Mouse (Mus musculus) CH12.LX (cell line): Measurements from ENCODE around the gene Gm49342. TPM values are rescaled to one million over a fixed set of nuclear protein-coding genes. Genes with fewer than 3 reads are reported as not detected.
"Not testable (repeated sequence)": the region's sequence is repeated elsewhere in the genome, so short reads cannot be mapped to it uniquely, and the experiment has no call there.

Experiments used
- DNase-seq: peaks from one replicate; pipeline ENCODE4 v3.0.0-alpha.2; 2013; ENCODE audit errors: extremely low read depth
- H3K27ac ChIP-seq: 2 replicates; pipeline ENCODE4 v1.5.1; 2012; ENCODE audit warnings: low read depth, mild to moderate bottlenecking, control low read depth, moderate library complexity; ENCODE audit not compliant: insufficient read depth
- H3K27me3 ChIP-seq: replicated peaks from 2 replicates; pipeline ENCODE3; 2012; ENCODE audit warnings: inconsistent platforms
- H3K36me3 ChIP-seq, 2 experiments: replicated peaks in 1 of 2; 2 replicates each; pipeline versions ENCODE3 to v1.6.1; 2012; ENCODE audit warnings: inconsistent platforms in 1 of 2, low read length in 1 of 2, mild to moderate bottlenecking in 1 of 2, mixed read lengths in 1 of 2, moderate library complexity in 1 of 2; ENCODE audit not compliant: control insufficient read depth in 1 of 2, insufficient read depth in 1 of 2
- H3K4me1 ChIP-seq, 2 experiments: 2 replicates each; pipeline ENCODE4 v1.6.1; 2012; ENCODE audit warnings: inconsistent platforms in 1 of 2, moderate library complexity in 1 of 2; ENCODE audit not compliant: insufficient read depth in 2 of 2, control insufficient read depth in 1 of 2
- H3K4me2 ChIP-seq: 2 replicates; pipeline ENCODE4 v1.6.1; 2012; ENCODE audit warnings: low read depth, mild to moderate bottlenecking, control low read depth; ENCODE audit not compliant: poor library complexity, insufficient read depth, severe bottlenecking
- H3K4me3 ChIP-seq, 3 experiments: fragments of 150-350 bp in 1 of 3; sonication (generic) in 1 of 3; replicated peaks in 1 of 3; 2 replicates each; pipeline versions ENCODE3 to v1.5.1; 2011 to 2012; ENCODE audit warnings: low read depth in 2 of 3, low read length in 2 of 3, mild to moderate bottlenecking in 2 of 3, moderate library complexity in 2 of 3, control low read depth in 1 of 3, improper control_type of control experiment in 1 of 3, inconsistent platforms in 1 of 3, mixed read lengths in 1 of 3; ENCODE audit not compliant: poor library complexity in 1 of 3
- H3K79me2 ChIP-seq: replicated peaks from 2 replicates; pipeline ENCODE4 v1.6.1; 2012; ENCODE audit warnings: mild to moderate bottlenecking, moderate library complexity; ENCODE audit not compliant: control insufficient read depth, poor library complexity, insufficient read depth, severe bottlenecking; ENCODE audit errors: extremely low read depth
- H3K9ac ChIP-seq: 2 replicates; pipeline ENCODE4 v1.6.1; 2012; ENCODE audit warnings: low read depth, mild to moderate bottlenecking, control low read depth, moderate library complexity; ENCODE audit not compliant: insufficient read depth
- H3K9me3 ChIP-seq: replicated peaks from 2 replicates; pipeline ENCODE3; 2012; ENCODE audit warnings: low read length, inconsistent platforms, mixed read lengths
- CHD1 ChIP-seq: IDR thresholded peaks from 2 replicates; pipeline ENCODE4 v1.6.1; 2012; ENCODE audit warnings: low read depth, low read length, improper control_type of control experiment, inconsistent platforms
- CTCF ChIP-seq, 2 experiments: IDR thresholded peaks in 1 of 2; conservative IDR thresholded peaks in 1 of 2; 2 replicates each; pipeline ENCODE4 v1.5.1; 2011 to 2012; ENCODE audit warnings: low read depth in 2 of 2, low read length in 2 of 2, improper control_type of control experiment in 1 of 2, inconsistent platforms in 1 of 2, mild to moderate bottlenecking in 1 of 2, moderate library complexity in 1 of 2
- GABPA ChIP-seq: IDR thresholded peaks from 2 replicates; pipeline ENCODE4 v1.6.1; 2012; ENCODE audit warnings: low read depth, low read length, improper control_type of control experiment, inconsistent platforms; ENCODE audit not compliant: insufficient replicate concordance
- MAFK ChIP-seq: IDR thresholded peaks from 2 replicates; pipeline ENCODE4 v1.6.1; 2011; ENCODE audit warnings: low read length, improper control_type of control experiment; ENCODE audit not compliant: insufficient replicate concordance
- MAZ ChIP-seq: IDR thresholded peaks from 2 replicates; pipeline ENCODE4 v1.6.1; 2012; ENCODE audit warnings: low read depth, mild to moderate bottlenecking, inconsistent platforms, low read length, improper control_type of control experiment, moderate library complexity
- NELFE ChIP-seq: IDR thresholded peaks from 2 replicates; pipeline ENCODE4 v1.6.1; 2011; ENCODE audit warnings: low read depth, low read length, improper control_type of control experiment
- NRF1 ChIP-seq: IDR thresholded peaks from 2 replicates; pipeline ENCODE4 v1.6.1; 2014; ENCODE audit warnings: low read depth, mild to moderate bottlenecking, inconsistent platforms, low read length, improper control_type of control experiment, moderate library complexity
- POLR2A ChIP-seq: IDR thresholded peaks from 2 replicates; pipeline ENCODE4 v1.6.1; 2011; ENCODE audit warnings: low read depth, mild to moderate bottlenecking, improper control_type of control experiment, low read length
- POLR2AphosphoS2 ChIP-seq: IDR thresholded peaks from 2 replicates; pipeline ENCODE4 v1.6.1; 2011; ENCODE audit warnings: low read depth, low read length, improper control_type of control experiment
- RCOR1 ChIP-seq: conservative IDR thresholded peaks from 2 replicates; pipeline ENCODE4 v1.6.1; 2012; ENCODE audit warnings: low read depth, mild to moderate bottlenecking, inconsistent platforms, low read length, improper control_type of control experiment
- TBP ChIP-seq: conservative IDR thresholded peaks from 2 replicates; pipeline ENCODE4 v1.6.1; 2011; ENCODE audit warnings: low read depth, low read length, improper control_type of control experiment
- USF1 ChIP-seq: IDR thresholded peaks from 2 replicates; pipeline ENCODE4 v1.6.1; 2014; ENCODE audit warnings: low read depth, mild to moderate bottlenecking, inconsistent platforms, low read length, improper control_type of control experiment
- ZMIZ1 ChIP-seq: IDR thresholded peaks from 2 replicates; pipeline ENCODE4 v1.6.1; 2012; ENCODE audit warnings: low read depth, mild to moderate bottlenecking, inconsistent platforms, low read length, improper control_type of control experiment
- dilution Hi-C: fragments of 300-500 bp; cut with MboI; formaldehyde crosslinking; loops from 2 replicates; pipeline ENCODE4 v1.14.3; 2020; ENCODE audit warnings: low sequenced_read_pairs; ENCODE audit not compliant: extremely low pct_unique_long_range_greater_than_20kb, extremely low pct_ligation_motif_present
- in situ Hi-C: fragments of 300-500 bp; cut with MboI; formaldehyde crosslinking; loops from 3 replicates; pipeline ENCODE4 v1.14.3; 2019; ENCODE audit warnings: low sequenced_read_pairs, low pct_ligation_motif_present, low pct_unique_long_range_greater_than_20kb, mixed read lengths
- polyA plus RNA-seq: library from polyadenylated mRNA; unstranded; fragments of >175 nt; gene quantifications from 2 replicates; pipeline ENCODE4 v1.2.1, GENCODE M21; 2012; ENCODE audit warnings: low read depth; ENCODE audit not compliant: insufficient read length
- total RNA-seq, 2 experiments: library from RNA; depleted of rRNA; stranded (reverse); fragments of 300-350 nt in 1 of 2; fragments of >200 nt in 1 of 2; gene quantifications; 2 replicates each; pipeline ENCODE4 v1.2.3; 2012 to 2014

Gene Gm49342
- total and polyA plus RNA-seq, 3 experiments, result 50.6 to 120 TPM; not detected in 1

- in situ Hi-C loops, result no loop called here
- Histone ChIP-seq H3K9ac (no peak within 1 kb of the TSS), H3K4me1 (peaks cover 4% of the 10 kb centered on the region in 2 experiments), H3K27ac (no peak within 1 kb of the TSS), H3K79me2 (no peaks in the 10 kb centered on the region), H3K4me3 (no peak within 1 kb of the TSS), H3K9me3 (peaks cover 5% of the 10 kb centered on the region), H3K36me3 (no peaks in the 10 kb centered on the region), H3K27me3 (no peaks in the 10 kb centered on the region), H3K4me2 (no peak within 1 kb of the TSS)
- dilution Hi-C loops, result no loop called here
- TF ChIP-seq USF1 (no peak), TBP (no peak), MAFK (no peak), POLR2A (no peak), NRF1 (no peak), GABPA (no peak), POLR2AphosphoS2 (no peak), NELFE (no peak), ZMIZ1 (no peak), CHD1 (no peak), RCOR1 (no peak)
- DNase-seq, result no peak
Observed at GRCm38 (mm10) chr14:50897374-50897765, 46.9 kb upstream of the Gm49342 start, which contains the start of gene Klhl33. Klhl33 (minus strand) TSS chr14:50897507.

GRCm38 (mm10) chr14:50897992-50898391, 46.3 kb upstream of the Gm49342 start:
- H3K27me3 ChIP-seq, H3K79me2 ChIP-seq, H3K4me1 ChIP-seq, H3K9ac ChIP-seq, dilution Hi-C loops, H3K4me2 ChIP-seq, H3K9me3 ChIP-seq, H3K36me3 ChIP-seq, H3K27ac ChIP-seq, H3K4me3 ChIP-seq, in situ Hi-C loops, DNase-seq: not testable (repeated sequence)

GRCm38 (mm10) chr14:50903973-50904827, 40.1 kb upstream of the Gm49342 start:
- H3K9ac ChIP-seq, result no peak overlapping the region
- H3K27me3 ChIP-seq, result no peaks in the 10 kb centered on the region

More at GRCm38 (mm10) chr14:50903973-50904827, 40.1 kb upstream of the Gm49342 start:
- Histone ChIP-seq H3K79me2 (no peaks in the 10 kb centered on the region), H3K4me3 (no peak overlapping the region), H3K9me3 (peaks cover 5% of the 10 kb centered on the region), H3K4me1 (peaks cover 0 to 4% of the 10 kb centered on the region in 2 experiments; a peak in 2 of 4 replicates), H3K27ac (no peak overlapping the region), H3K4me2 (no peak overlapping the region), H3K36me3 (no peaks in the 10 kb centered on the region)
- TF ChIP-seq MAZ, result no peak
- 0 out of 4 replicates have a peak, but pooled peaks of 1 of the 2 experiments have one; percentile 4 for TF ChIP-seq CTCF (conservative IDR thresholded peaks at IDR 0.05 in 1 of 2, IDR thresholded peaks at IDR 0.05 in 1 of 2; ENCODE audit: low read depth in 2 of 2, low read length in 2 of 2)
- in situ Hi-C loops, result no loop called here
- DNase-seq, result no peak
- dilution Hi-C loops, result no loop called here
